Mouse (Mus musculus): ENCODE results near the gene 2010300C02Rik.

The 2010300C02Rik gene

DNA sequence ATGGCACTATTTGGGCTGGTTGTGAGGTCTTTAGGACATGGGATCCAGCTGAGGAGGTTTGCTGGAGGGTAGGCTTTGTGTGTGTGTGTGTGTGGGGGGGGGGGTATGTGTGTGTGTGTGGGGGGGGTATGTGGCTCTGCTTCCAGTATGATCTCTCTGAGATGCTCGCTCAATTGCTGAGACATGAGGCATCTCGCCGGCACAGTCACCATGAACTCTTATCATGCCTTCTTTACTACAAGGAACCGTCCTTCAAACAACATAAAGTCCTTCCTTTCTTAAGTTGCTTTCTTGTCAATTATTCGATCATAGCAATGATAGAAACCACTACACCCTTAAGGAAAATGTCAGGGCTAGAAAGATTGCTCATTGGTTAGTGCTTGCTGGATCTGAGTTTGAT, 8.8 kb downstream of the 2010300C02Rik start:
- DNase-seq = no peak

GRCm38 (mm10) chr1:37709736-37710135, 10.1 kb downstream of the 2010300C02Rik start:
- DNase-seq = no peak

DNA sequence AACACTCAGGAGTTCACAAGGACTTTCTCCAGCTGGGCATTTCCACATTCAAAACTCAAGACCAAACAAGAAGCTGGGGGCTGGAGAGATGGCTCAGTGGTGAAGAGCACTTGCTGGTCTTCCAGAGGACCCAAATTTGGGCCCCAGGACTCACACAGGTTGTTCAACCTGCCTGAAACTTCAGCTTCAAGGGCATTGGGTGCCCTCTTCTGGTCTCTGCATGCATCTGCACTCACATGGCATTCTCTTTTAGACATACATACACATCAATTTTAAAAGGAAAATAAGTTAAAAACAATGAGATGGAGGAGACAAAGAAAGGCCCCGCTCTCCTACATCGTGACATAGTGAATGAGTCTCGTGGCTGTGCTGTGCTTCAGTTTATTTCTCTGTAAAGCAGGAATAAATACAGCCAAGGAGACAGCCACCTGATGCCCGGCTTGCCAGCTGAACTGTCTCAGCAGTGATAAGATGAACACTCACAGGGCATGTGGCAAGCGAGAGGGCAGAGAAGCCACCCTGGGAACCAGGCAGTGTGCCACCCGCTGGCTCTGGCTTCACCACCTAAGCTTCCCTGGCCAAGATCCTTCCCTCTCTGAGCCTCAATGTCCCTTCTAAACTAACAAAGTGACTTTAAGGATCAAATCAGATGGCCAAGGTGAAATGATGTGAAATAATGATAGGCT, 11.5 kb downstream of the 2010300C02Rik start:
- DNase-seq = no peak

- no peak for DNase-seq
Measured at GRCm38 (mm10) chr1:37702326-37702725, 17.6 kb downstream of the 2010300C02Rik start.

GRCm38 (mm10) chr1:37698852-37699439, 20.9 kb downstream of the 2010300C02Rik start:
- no peak for DNase-seq

DNA sequence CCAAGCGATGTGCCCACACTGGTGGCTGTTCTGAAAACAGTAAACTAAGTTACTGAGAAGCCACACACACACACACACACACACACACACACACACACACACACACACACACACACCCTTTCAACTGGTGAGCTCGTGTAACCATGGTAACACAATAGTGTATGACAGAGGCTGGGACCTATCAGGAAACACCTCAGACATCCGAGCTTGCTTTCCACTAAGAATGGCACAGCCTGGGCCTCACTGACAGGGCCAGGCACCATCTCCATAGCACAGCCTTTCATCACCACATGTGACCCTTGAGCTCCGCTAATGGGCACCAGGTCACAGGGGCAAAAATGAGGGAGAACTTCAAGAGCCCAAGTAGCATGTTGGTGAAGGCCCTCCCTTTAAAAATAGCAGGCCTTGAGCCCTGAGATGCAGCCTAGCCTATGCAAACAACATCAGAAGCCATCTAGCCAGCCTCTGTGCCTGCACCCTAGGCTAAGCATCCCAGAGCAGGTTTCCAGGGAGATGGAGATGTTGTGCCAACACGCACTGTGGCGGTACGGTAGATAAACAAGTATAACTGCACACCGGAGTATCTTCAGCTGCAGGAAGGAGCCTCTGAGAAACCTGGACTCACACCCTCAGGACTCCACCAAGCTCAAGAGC, 21.6 kb downstream of the 2010300C02Rik start:
- no peak for DNase-seq

DNA sequence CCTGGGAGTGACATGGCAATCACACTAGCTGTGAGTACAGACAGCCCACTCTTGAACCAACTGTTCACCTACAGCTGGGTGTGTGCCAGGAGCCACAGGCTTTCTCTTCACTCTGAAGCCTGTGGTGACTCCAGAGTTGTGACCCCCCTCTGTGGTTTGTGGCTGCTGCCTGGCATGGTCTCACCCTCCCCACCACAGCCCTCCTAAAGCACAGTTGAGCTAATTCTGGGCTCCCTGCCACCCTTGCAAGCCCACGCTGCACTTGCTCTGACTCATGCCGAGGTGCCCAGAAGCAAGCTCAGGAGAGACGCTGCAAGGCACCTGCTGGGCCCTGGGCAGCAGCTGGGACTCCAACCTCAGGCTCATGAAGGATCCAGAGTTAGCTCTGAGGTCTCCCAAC, 23.0 kb downstream of the 2010300C02Rik start:
- peak; percentile 68 for DNase-seq

DNA sequence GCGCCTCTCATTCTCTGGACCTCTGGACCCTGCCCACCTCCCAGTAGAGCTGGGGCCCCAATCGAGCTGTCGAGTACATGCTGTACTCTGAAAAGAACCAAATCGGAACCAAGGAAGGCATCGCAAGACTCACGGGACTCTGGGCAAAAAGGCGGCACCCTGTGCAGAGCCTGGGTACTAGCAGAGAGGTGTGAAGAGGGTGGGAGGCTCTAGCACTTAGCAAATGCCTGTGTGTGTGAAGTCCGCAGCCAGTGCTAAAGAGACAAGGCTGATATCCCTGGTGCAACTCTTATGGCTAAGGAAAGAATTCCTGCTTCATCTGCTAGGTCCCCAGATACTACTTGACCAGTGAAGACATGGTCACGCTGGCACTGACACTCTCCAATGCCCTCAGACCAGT, 24.2 kb downstream of the 2010300C02Rik start:
- no peak for DNase-seq

GRCm38 (mm10) chr1:37694417-37694816, 25.5 kb downstream of the 2010300C02Rik start:
- DNase-seq = peak; percentile 23

- peak; percentile 87 for DNase-seq
Measured at GRCm38 (mm10) chr1:37691179-37691578, 28.7 kb downstream of the 2010300C02Rik start.

DNA sequence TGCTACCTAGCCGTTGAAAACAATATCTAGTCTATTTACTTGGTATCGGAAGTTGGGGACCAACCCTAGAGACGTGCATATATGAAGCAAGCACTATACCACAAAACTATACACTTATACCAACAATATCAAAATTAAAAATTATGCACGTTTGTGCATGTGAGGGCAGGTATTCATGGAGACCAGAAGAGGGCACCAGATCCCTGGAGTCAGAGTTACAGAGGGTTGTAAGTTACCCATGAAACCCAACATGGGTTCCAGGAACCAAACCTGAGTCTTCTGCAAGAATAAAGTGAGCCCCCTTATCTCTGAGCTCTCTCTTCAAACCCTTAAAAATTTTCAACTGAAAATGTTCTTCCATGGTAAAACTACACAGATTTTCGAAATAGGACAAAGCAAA, 29.2 kb downstream of the 2010300C02Rik start:
- DNase-seq = peak; percentile 34

DNA sequence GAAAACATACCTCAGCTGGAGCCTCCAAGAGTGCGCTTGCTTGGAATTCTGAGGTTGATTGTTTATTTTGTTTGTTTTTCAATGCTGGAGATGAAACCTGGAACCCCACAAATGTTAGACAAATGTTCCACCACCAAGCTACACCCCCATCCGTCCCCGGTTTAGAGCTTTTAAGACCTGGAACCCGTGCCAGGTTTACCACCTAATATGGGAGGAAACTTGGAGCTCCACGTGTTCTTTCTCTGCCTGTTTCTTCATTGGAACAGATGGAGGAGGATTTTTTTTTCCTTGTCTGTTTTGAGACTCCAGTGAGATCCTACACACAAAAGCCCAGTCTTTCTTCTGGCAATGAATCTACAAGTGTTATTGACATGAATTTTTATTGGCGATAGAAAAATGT, 30.2 kb downstream of the 2010300C02Rik start:
- no peak for DNase-seq

DNA sequence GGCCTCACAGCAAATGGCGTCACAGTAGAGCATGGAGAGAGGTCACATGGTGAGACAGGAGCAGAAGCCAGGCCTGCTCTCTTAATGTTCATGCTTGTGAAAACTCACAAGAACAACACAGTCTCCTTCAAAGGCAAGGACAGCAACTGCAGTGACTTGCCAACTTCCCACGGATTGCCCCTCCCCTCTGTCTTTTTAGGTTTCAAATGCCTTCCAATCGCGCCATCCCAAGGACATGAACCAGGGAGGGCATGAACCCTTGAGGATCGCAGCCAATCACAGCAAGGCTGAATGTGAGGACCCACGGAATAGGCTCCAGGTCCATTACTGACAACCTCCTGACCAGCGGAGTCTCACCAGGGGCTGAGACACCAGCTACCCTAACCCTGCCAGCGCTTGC, 31.5 kb downstream of the 2010300C02Rik start:
- no peak for DNase-seq

DNA sequence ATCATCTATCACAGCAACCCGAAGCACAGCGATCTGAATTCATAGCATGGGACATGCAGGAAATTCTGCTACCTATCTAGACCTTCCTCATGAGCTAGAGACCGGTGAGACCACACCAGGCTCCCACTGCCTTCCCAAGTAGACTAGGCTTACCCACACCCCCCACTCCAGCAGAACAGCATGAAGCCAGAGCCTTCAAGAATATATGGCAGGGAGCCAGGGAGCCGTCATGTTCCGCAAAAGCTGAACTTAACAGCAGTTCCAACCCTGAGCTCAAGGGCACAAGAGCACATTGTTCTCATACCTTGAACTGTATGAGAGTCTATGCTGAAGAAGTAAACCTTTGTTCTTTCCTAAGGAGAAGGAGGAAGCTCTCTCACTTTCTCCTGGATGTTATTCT, 32.4 kb downstream of the 2010300C02Rik start:
- no peak for DNase-seq

DNA sequence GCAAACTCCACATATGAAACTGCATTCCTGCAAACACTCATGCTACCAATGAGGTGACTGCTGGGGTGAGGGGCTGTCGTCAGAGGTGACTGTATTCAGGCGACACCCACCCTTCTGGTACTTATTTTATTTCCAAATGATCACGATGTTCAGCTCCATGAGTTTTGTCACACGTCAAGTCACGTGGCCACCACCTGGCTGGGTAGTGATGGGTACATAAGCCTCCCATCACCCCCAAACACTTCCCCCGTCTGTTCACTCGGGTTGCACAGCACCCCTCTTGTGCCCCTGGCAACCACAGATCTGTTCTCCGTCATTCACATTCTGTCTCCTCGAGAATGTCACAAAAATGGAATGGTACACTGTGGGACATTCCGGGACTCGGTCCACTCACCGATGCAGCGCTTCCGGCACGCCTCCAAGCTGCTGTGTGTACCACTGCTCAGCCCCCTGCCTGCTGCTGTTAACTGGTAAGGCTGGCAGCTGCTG, 32.9 kb downstream of the 2010300C02Rik start:
- DNase-seq = no peak

- peak; percentile 88 for DNase-seq
Measured at GRCm38 (mm10) chr1:37678327-37679123, 41.4 kb downstream of the 2010300C02Rik start.

- DNase-seq = no peak
Measured at GRCm38 (mm10) chr1:37676967-37677512, 42.8 kb downstream of the 2010300C02Rik start.

GRCm38 (mm10) chr1:37675444-37675843, 44.4 kb downstream of the 2010300C02Rik start:
- no peak for DNase-seq

DNA sequence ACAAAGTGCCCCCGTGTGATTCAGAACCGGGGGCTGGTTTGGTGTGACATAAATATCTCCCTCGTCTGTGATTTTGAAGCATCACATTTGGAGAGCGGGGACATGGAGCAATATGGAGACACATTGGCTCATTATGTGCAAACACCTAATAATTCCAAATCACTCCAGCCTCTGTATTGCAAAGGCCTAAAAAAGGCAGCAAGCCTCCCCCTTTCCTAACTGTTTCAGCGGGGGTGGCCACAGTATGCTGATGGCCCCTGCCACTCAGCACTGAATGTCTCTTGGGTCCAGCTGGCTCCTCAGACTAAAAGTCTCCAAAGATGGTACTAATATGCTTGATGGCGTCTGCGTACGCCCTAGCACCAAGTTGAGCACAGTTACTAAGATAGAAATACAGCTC, 45.6 kb downstream of the 2010300C02Rik start:
- DNase-seq = no peak

DNA sequence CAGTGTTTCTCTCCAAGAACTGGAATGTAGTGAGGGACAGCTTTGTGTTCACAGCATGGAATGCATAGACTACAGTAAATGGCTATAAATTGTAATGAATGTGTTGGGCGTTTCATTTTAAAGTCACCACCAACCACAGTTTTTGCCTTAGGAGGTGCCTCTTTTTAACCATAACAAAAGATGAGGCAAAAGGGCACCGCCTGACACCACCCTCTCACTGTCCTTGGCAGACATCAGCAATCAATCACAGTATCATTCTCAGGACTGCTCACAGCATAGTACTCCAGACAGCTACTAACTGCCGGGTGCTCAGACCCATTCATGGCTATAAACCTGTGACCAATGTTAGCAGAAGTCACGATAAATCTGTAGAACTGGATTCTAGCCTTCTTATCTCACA, 48.6 kb downstream of the 2010300C02Rik start:
- DNase-seq = no peak

DNA sequence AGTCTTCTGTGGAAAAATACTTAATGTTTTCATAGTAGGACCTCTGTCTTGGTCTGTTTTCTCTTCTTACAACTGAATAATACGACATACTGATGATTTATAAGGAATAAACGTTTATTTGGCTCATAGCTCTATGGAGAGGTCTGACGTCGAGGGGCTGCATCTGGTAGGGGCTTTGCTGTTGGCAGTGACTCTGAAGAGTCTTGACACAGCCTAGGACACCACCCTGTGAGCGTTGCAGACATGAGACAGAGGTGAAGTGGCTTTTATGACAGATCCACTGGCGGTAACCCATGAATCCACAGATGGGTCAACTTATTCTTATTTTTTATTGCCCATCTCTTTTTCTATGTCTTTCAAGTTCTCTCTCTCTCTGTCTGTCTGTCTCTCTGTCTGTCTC, 52.5 kb downstream of the 2010300C02Rik start:
- DNase-seq = no peak

GRCm38 (mm10) chr1:37666587-37666986, 53.3 kb downstream of the 2010300C02Rik start:
- DNase-seq = no peak
